Mouse (Mus musculus) heart, embryonic 14.5 days (tissue): ENCODE results near the gene Olfr224. TPM values are rescaled to one million over a fixed set of nuclear protein-coding genes. Genes with fewer than 3 reads are reported as not detected.

Source experiments
- ATAC-seq: fragments of 200-750 bp; cut with Nextera tagmentation; 2 replicates; pipeline ENCODE4 v1.8.0; 2017; ENCODE audit warnings: low read depth, moderate TSS enrichment; ENCODE audit not compliant: insufficient number of reproducible peaks, insufficient read depth, low FRiP score
- H3K27ac ChIP-seq, 2 experiments: fragments of 200-500 bp in 1 of 2; fragments of 300-500 bp in 1 of 2; sonication (generic) in 1 of 2; replicated peaks in 1 of 2; 2 replicates each; pipeline ENCODE4 v1.5.1; 2012 to 2014; ENCODE audit warnings: low read depth in 2 of 2, low read length in 2 of 2, control low read depth in 1 of 2, mild to moderate bottlenecking in 1 of 2, mixed read lengths in 1 of 2; ENCODE audit not compliant: control insufficient read depth in 1 of 2, insufficient read depth in 1 of 2
- H3K27me3 ChIP-seq: fragments of 300-500 bp; sonication (generic); 2 replicates; pipeline ENCODE4 v1.6.1; 2014; ENCODE audit warnings: mild to moderate bottlenecking, low read length, control low read depth; ENCODE audit not compliant: control insufficient read depth, insufficient read depth
- H3K36me3 ChIP-seq: fragments of 300-500 bp; sonication (generic); 2 replicates; pipeline ENCODE4 v1.6.1; 2014; ENCODE audit warnings: mild to moderate bottlenecking, control low read depth, low read length, mixed read lengths; ENCODE audit not compliant: control insufficient read depth, insufficient read depth
- H3K4me1 ChIP-seq, 2 experiments: fragments of 200-500 bp in 1 of 2; fragments of 300-500 bp in 1 of 2; sonication (generic) in 1 of 2; 2 replicates each; pipeline ENCODE4 v1.6.1; 2012 to 2014; ENCODE audit warnings: low read length in 2 of 2, control low read depth in 1 of 2, mixed read lengths in 1 of 2; ENCODE audit not compliant: control insufficient read depth in 2 of 2, insufficient read depth in 2 of 2
- H3K4me2 ChIP-seq: fragments of 300-500 bp; sonication (generic); 2 replicates; pipeline ENCODE4 v1.6.1; 2014; ENCODE audit warnings: mild to moderate bottlenecking, low read length
- H3K4me3 ChIP-seq, 2 experiments: fragments of 200-500 bp in 1 of 2; fragments of 300-500 bp in 1 of 2; sonication (generic) in 1 of 2; 2 replicates each; pipeline ENCODE4 v1.5.1; 2012 to 2014; ENCODE audit warnings: low read length in 2 of 2, mild to moderate bottlenecking in 2 of 2, control low read depth in 1 of 2, low read depth in 1 of 2, moderate library complexity in 1 of 2; ENCODE audit not compliant: control insufficient read depth in 1 of 2, insufficient read depth in 1 of 2
- H3K9ac ChIP-seq: fragments of 300-500 bp; sonication (generic); 2 replicates; pipeline ENCODE4 v1.6.1; 2014; ENCODE audit warnings: mild to moderate bottlenecking, low read length
- H3K9me3 ChIP-seq: fragments of 300-500 bp; sonication (generic); 2 replicates; pipeline ENCODE4 v1.6.1; 2016; ENCODE audit warnings: low read length, control low read depth; ENCODE audit not compliant: control insufficient read depth
- WGBS: fragments of 180-500 bp; shearing (Covaris S2); extraction: QIAGEN DNeasy Blood & Tissue Kit; methylation state at CpG from one replicate; pipeline ENCODE4 v1.1.7; 2014; 5-methylcytosine and 5-hydroxymethylcytosine counted together
- polyA plus RNA-seq: library from polyadenylated mRNA; unstranded; fragments of >200 nt; fragmentation: Nextera tagmentation; extraction: Ambion mirVana; gene quantifications from 2 replicates; pipeline ENCODE4 v1.2.1, GENCODE M21; 2014

Gene Olfr224
- polyA plus RNA-seq, 1 experiment from 2014 or later, result not detected

DNA sequence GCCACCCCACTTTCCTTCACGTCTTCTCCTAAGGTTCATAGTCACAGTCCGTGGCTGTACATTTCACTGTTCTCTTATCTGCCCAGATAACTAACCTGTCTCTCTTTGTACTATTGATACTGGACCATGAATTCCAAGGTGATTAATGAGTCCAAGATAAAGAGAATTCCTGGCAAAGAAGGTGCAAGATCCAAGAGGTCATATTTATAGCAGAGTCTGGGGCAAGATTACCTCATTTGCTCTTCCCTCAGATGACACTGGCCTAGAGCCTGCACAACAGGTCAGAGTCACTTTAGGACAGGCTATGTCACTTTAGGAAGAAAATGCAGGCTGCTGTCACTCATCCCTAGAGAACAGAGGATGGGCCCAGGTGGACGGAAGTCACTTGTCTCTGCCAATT is 34.9 kb upstream of the Olfr224 start:
- no peak overlapping the region for H3K4me2 ChIP-seq
- no peak overlapping the region for H3K27ac ChIP-seq
- H3K27me3 ChIP-seq, result no peaks in the 10 kb centered on the region
- no peaks in the 10 kb centered on the region for H3K4me1 ChIP-seq
- H3K36me3 ChIP-seq, result no peaks in the 10 kb centered on the region
- no peak overlapping the region for H3K9ac ChIP-seq
- WGBS, result 32% methylated on average over 3 of the region's 3 CpGs
- H3K9me3 ChIP-seq, result no peaks in the 10 kb centered on the region
- no peak for ATAC-seq
- H3K4me3 ChIP-seq, result no peak overlapping the region

DNA sequence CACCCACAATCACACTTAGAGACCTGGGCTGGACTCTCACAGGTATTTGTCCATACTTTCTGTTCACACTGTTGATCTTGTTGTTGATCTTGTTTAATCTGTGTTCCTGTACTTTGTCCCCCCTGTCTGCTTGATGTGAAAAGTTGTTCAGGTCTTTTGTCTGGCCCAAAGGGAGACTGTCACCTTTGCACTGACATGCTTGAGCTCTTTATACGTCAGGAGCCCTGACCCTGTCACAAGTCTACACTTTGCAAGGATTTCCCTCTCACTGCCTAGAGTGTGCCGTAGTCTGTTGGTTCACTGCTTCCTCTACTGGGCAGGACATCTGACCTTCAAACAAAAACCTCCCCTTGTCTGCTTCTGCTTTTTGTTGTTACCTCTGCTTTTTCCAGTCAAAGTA is 34.3 kb upstream of the Olfr224 start:
- no peaks in the 10 kb centered on the region for H3K4me1 ChIP-seq
- H3K4me3 ChIP-seq, result no peak overlapping the region
- ATAC-seq, result no peak
- H3K27ac ChIP-seq, result no peak overlapping the region
- H3K9ac ChIP-seq, result no peak overlapping the region
- no peaks in the 10 kb centered on the region for H3K36me3 ChIP-seq
- H3K27me3 ChIP-seq, result no peaks in the 10 kb centered on the region
- 68% methylated on average over 2 of the region's 2 CpGs for WGBS
- H3K4me2 ChIP-seq, result no peak overlapping the region
- no peaks in the 10 kb centered on the region for H3K9me3 ChIP-seq

DNA sequence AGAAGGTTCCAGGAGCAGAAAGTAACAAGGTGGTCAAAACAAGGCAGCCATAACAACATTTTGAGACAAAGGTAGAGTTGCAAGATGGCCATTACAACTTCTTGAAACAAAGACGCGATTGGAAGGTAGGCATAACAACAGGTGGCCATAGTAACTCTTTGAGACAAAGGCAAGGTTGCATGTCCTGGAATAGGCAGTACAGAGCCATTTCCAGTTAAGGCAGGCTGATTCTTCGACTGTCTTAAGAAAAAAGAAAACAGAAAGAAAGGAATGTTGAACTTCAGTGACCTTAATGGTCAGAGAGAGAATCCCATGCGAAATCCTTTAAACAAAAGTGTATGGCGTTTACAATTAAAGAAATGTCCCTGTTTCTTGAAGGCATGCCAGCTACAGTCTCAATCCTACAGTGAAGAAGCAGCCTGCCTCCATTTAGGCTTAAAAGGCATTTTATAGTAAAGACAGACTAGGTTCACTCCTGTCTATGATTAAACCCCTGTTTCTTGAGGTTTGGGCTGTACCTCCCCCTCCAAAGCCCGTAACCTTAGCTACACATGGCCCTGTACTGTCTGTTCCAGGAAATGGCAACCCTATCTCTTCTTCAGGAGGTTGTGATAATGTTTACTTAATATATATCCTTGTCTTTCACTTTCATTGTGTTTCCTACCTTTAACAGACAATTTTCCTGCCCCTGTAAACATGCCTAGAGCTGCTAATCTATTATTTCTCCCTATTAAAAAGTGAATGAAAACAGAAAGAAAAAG is 32.6 kb upstream of the Olfr224 start:
- H3K27ac ChIP-seq, result no peak overlapping the region
- ATAC-seq, result no peak
- H3K4me2 ChIP-seq, result no peak overlapping the region
- H3K9me3 ChIP-seq, result no peaks in the 10 kb centered on the region
- no peaks in the 10 kb centered on the region for H3K4me1 ChIP-seq
- H3K9ac ChIP-seq, result no peak overlapping the region
- 74% methylated on average over 6 of the region's 6 CpGs for WGBS
- no peaks in the 10 kb centered on the region for H3K27me3 ChIP-seq
- no peak overlapping the region for H3K4me3 ChIP-seq
- no peaks in the 10 kb centered on the region for H3K36me3 ChIP-seq

DNA sequence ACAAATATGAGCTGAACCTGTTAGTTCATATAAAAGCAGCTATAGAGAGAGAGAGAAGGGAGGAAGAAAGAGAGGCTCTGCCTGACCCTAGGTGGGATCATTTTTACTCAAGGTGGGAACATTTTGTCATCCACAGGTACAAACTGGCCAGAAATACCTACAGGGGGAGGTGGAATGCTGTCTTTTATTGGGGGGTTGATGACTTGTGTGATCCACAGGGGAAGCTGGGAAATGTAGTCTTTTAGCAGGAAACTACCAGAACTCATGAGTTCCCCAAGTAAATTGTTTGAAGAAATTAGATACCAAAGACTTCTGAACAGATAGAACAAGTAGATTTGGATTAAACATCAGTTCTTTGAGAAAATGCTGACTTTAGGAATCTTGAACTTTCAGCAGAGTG is 31.7 kb upstream of the Olfr224 start:
- H3K4me2 ChIP-seq, result no peak overlapping the region
- no peak overlapping the region for H3K27ac ChIP-seq
- H3K9me3 ChIP-seq, result no peaks in the 10 kb centered on the region
- H3K36me3 ChIP-seq, result no peaks in the 10 kb centered on the region
- H3K4me1 ChIP-seq, result no peaks in the 10 kb centered on the region
- no peak overlapping the region for H3K9ac ChIP-seq
- no peak for ATAC-seq
- H3K27me3 ChIP-seq, result no peaks in the 10 kb centered on the region
- no peak overlapping the region for H3K4me3 ChIP-seq

DNA sequence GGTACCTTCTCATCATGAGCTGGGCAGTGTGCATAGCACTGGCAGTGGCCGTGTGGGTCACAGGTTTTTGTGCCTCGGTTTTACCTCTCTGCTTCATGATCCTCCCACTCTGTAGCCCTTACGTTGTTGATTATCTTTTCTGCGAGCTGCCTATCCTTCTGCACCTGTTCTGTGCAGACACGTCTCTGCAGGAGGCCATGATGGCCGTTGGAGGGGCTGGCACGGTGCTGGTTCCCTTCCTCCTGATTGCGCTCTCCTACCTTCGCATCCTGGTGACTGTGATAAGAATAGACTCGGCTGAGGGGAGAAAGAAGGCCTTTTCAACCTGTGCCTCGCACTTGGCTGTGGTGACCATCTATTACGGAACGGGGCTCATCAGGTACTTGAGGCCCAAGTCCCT is 27.5 kb upstream of the Olfr224 start:
- no peak overlapping the region for H3K4me3 ChIP-seq
- no peaks in the 10 kb centered on the region for H3K9me3 ChIP-seq
- WGBS, result 75% methylated on average over 13 of the region's 13 CpGs
- H3K27me3 ChIP-seq, result no peaks in the 10 kb centered on the region
- no peak for ATAC-seq
- H3K27ac ChIP-seq, result no peak overlapping the region
- H3K4me2 ChIP-seq, result no peak overlapping the region
- H3K36me3 ChIP-seq, result no peaks in the 10 kb centered on the region
- no peaks in the 10 kb centered on the region for H3K4me1 ChIP-seq
- H3K9ac ChIP-seq, result no peak overlapping the region

DNA sequence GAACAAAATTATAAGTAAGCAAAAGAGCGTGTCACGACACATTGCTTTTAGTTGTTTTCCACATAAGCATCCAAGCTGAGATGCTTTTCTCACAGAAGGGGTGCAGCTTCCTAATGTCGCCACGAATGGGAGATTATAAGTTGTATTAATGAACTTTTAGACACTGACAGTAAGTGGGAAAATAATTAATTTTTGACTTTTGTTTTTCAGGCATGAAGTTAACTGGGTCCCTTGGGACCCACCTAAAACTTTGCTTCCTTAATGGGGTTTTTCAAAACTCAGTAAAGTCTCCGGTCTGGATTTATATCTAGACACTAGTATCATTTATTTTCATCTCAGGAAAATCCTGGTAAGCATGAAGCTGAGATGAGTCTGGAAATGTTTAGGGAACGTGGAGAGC is 24.5 kb upstream of the Olfr224 start, which contains the start of gene Olfr324:
Olfr324 (plus strand) TSS at position 301 of the 400 bp plus-strand sequence.
- no peaks in the 10 kb centered on the region for H3K9me3 ChIP-seq
- no peaks in the 10 kb centered on the region for H3K27me3 ChIP-seq
- H3K27ac ChIP-seq, result no peak within 1 kb of the TSS
- H3K4me3 ChIP-seq, result no peak within 1 kb of the TSS
- no peaks in the 10 kb centered on the region for H3K4me1 ChIP-seq
- no peak for ATAC-seq
- 72% methylated on average over 6 of the region's 6 CpGs for WGBS
- H3K9ac ChIP-seq, result no peak within 1 kb of the TSS
- no peak within 1 kb of the TSS for H3K4me2 ChIP-seq
- H3K36me3 ChIP-seq, result no peaks in the 10 kb centered on the region

DNA sequence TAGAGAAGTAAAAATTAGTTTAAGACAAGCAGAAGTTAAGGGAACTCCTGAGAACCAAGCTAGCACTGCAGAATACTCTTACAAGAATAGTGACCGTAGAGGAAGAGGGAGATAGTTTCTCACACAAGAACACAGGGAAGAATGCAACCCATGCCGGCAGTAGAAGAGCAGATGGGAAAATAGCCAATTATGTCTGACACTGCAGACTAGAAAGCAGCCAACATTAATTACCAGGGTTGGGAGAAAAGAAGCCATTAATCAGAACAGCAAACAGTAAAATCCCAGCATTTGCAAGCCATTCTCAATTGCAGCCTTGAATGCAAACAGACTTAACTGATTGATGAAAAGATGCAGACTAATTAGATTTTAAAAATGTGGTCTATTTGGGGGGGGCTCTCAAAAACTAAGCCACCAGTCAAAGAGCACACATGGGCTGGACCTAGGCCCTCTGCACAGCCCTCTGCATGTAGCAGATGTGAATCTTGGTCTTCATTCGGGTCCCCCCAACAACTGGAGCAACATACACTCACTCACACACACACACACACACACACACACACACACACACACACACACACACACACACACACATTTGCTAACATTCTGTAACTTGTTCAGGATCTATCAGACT is 18.4 kb upstream of the Olfr224 start:
- Histone ChIP-seq H3K36me3 (no peaks in the 10 kb centered on the region), H3K9ac (no peak overlapping the region), H3K27ac (no peak overlapping the region), H3K27me3 (no peaks in the 10 kb centered on the region), H3K4me3 (no peak overlapping the region), H3K4me1 (no peaks in the 10 kb centered on the region), H3K9me3 (no peaks in the 10 kb centered on the region), H3K4me2 (no peak overlapping the region)
- WGBS, result 68% methylated on average over 3 of the region's 3 CpGs
- ATAC-seq, result no peak
